Mouse (Mus musculus) embryonic facial prominence, embryonic 14.5 days (tissue): ENCODE measurements around the gene Gm3233. TPM values are rescaled to one million over a fixed set of nuclear protein-coding genes. Genes with fewer than 3 reads are reported as not detected.
"Not testable (repeated sequence)": the region's sequence is repeated elsewhere in the genome, so short reads cannot be mapped to it uniquely, and the experiment has no call there.

Source experiments
- ATAC-seq: fragments of 200-750 bp; cut with Nextera tagmentation; 2 replicates; pipeline ENCODE4 v1.8.0; 2017; ENCODE audit warnings: low read depth, moderate number of reproducible peaks, moderate TSS enrichment
- DNase-seq: peaks from one replicate; pipeline ENCODE4 v3.0.0-alpha.2; 2015; ENCODE audit warnings: low spot score
- H3K27ac ChIP-seq: fragments of 300-500 bp; sonication (generic); replicated peaks from 2 replicates; pipeline ENCODE4 v1.5.1; 2014; ENCODE audit warnings: low read depth, mild to moderate bottlenecking, low read length, moderate library complexity
- H3K27me3 ChIP-seq: fragments of 300-500 bp; sonication (generic); replicated peaks from 2 replicates; pipeline ENCODE4 v1.6.1; 2014; ENCODE audit warnings: low read length; ENCODE audit not compliant: control insufficient read depth, insufficient read depth
- H3K36me3 ChIP-seq: fragments of 300-500 bp; sonication (generic); 2 replicates; pipeline ENCODE4 v1.6.1; 2014; ENCODE audit warnings: low read length, mixed read lengths; ENCODE audit not compliant: control insufficient read depth, insufficient read depth
- H3K4me1 ChIP-seq: fragments of 300-500 bp; sonication (generic); 2 replicates; pipeline ENCODE4 v1.6.1; 2014; ENCODE audit warnings: antibody characterized with exemption, low read length; ENCODE audit not compliant: control insufficient read depth, insufficient read depth
- H3K4me2 ChIP-seq: fragments of 300-500 bp; sonication (generic); 2 replicates; pipeline ENCODE4 v1.6.1; 2014; ENCODE audit warnings: low read depth, mild to moderate bottlenecking, low read length, moderate library complexity, mixed read lengths
- H3K4me3 ChIP-seq: fragments of 300-500 bp; sonication (generic); 2 replicates; pipeline ENCODE4 v1.5.1; 2014; ENCODE audit warnings: low read depth, mild to moderate bottlenecking, low read length
- H3K9ac ChIP-seq: fragments of 300-500 bp; sonication (generic); 2 replicates; pipeline ENCODE4 v1.6.1; 2014; ENCODE audit warnings: low read depth, mild to moderate bottlenecking, low read length, moderate library complexity, mixed read lengths
- H3K9me3 ChIP-seq: fragments of 300-500 bp; sonication (generic); 2 replicates; pipeline ENCODE4 v1.6.1; 2016; ENCODE audit warnings: low read length; ENCODE audit not compliant: control insufficient read depth
- WGBS: fragments of 180-500 bp; shearing (Covaris S2); extraction: QIAGEN DNeasy Blood & Tissue Kit; methylation state at CpG from one replicate; pipeline ENCODE4 v1.1.7; 2014; 5-methylcytosine and 5-hydroxymethylcytosine counted together
- polyA plus RNA-seq: library from polyadenylated mRNA; unstranded; fragments of >200 nt; fragmentation: Nextera tagmentation; extraction: Ambion mirVana; gene quantifications from 2 replicates; pipeline ENCODE4 v1.2.1, GENCODE M21; 2014

Gene Gm3233
- polyA plus RNA-seq, 1 experiment from 2014 or later: not detected

DNA sequence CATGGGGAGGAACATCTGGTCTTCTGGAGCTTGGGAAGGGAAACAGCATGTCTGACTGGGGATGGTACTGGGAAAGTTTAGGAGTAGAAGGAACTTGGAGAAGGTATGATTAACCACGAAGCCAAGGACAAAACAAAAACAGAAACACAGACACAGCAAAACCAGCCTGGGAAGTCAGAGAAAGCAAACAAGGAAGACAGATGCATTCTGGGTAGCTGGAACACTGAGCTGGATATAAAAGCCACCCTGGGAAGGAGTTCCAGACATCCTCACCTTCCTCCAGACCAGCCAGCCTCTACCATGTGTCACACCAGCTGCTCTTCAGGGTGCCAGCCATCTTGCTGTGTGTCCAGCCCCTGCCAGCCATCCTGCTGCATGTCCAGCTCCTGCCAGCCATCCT lies 44.0 kb downstream of the Gm3233 start, which contains the start of gene Gm10142:
TSS of gene Gm10142 (plus strand) at position 301 of the 400 bp plus-strand sequence.
- WGBS: 80% methylated on average over 1 of the region's 1 CpGs
- Histone ChIP-seq H3K36me3 (no peaks in the 10 kb centered on the region), H3K27me3 (no peaks in the 10 kb centered on the region), H3K27ac (no peak within 1 kb of the TSS), H3K4me1 (no peaks in the 10 kb centered on the region), H3K9me3 (peaks cover 7% of the 10 kb centered on the region; the same call in 1 of the 2 replicates), H3K4me3 (no peak within 1 kb of the TSS), H3K4me2 (no peak within 1 kb of the TSS), H3K9ac (no peak within 1 kb of the TSS)
- DNase-seq (no peak), ATAC-seq (no peak)

DNA sequence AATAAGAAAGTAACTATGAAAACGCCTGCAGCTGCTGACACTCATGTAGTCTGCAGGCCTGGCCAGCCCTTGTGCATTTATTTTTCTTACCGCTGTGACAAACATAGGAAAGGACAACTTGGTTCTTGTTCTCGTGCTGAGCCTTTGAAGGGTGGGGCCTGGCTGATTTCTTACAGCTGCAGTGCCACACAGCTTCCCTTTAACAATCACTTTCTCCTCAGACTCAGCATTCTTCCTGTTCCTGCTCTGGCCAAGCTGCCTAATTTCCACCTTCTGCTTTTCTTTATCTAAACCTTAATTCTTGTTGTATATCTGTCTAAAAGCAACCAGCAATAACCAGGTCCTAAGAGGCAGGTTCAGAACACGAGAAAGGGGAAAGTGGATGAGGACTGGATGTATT lies 45.7 kb downstream of the Gm3233 start:
- no peak for ATAC-seq
- Histone ChIP-seq H3K4me1 (no peaks in the 10 kb centered on the region), H3K27me3 (no peaks in the 10 kb centered on the region), H3K4me3 (no peak overlapping the region), H3K4me2 (no peak overlapping the region), H3K27ac (no peak overlapping the region), H3K36me3 (no peaks in the 10 kb centered on the region), H3K9me3 (peaks cover 7% of the 10 kb centered on the region; the same call in 1 of the 2 replicates), H3K9ac (no peak overlapping the region)
- DNase-seq: no peak
- WGBS: 46% methylated on average over 4 of the region's 4 CpGs

DNA sequence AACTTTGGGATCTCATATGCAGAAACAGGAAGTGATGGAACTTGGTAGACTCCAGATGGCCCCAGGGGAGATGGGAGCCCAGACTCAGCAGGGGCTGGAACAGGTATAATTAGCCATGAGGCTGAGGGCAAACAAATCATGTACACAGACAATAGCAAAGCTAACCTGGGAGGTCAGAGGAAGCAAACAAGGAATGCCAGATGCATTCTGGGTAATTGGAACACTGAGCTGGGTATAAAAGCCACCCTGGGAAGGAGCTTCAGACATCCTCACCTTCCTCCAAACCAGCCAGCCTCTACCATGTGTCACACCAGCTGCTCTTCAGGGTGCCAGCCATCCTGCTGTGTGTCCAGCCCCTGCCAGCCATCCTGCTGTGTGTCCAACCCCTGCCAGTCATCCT lies 48.3 kb downstream of the Gm3233 start, which contains the start of gene Gm10024:
TSS of gene Gm10024 (plus strand) at position 301 of the 400 bp plus-strand sequence.
- H3K27me3 ChIP-seq, H3K9ac ChIP-seq, H3K4me2 ChIP-seq, H3K27ac ChIP-seq, H3K36me3 ChIP-seq, H3K4me3 ChIP-seq, ATAC-seq, DNase-seq, H3K4me1 ChIP-seq: not testable (repeated sequence)
- H3K9me3 ChIP-seq: peaks cover 11% of the 10 kb centered on the region; the same call in 1 of the 2 replicates

DNA sequence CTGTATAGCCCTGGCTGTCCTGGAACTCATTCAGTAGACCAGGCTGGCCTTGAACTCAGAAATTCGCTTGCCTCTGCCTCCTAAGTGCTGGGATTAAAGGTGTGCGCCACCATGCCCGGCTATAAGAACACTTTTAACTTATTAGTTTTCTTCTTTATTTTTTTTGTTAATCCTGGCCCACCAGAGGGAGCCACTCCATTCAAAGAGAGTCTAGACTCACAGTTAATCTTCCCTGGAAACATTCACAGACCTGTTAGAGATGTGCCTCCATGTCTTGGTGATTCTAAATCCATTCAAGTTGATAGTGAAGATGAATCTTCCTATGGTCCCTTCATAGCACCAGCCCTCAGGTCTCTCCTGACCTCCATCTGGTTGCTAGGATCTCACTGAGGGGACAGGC lies 49.7 kb downstream of the Gm3233 start:
- H3K27me3 ChIP-seq: no peaks in the 10 kb centered on the region
- H3K4me2 ChIP-seq: no peak overlapping the region
- H3K4me1 ChIP-seq: no peaks in the 10 kb centered on the region
- ATAC-seq (no peak), DNase-seq (no peak)
- no peak overlapping the region for H3K9ac ChIP-seq
- WGBS: 77% methylated on average over 3 of the region's 3 CpGs
- H3K27ac ChIP-seq: no peak overlapping the region
- H3K9me3 ChIP-seq: peaks cover 11% of the 10 kb centered on the region; the same call in 1 of the 2 replicates
- H3K36me3 ChIP-seq: no peaks in the 10 kb centered on the region
- H3K4me3 ChIP-seq: no peak overlapping the region

Other genes starting within 250 kb of the Gm3233 start
- 34.2 and 38.5 TPM in 2 replicates for gene Fam207a, start 243.9 kb downstream of the Gm3233 start, polyA plus RNA-seq
- 3.0 and 3.5 TPM in 2 replicates for gene Itgb2, start 229.4 kb downstream of the Gm3233 start, polyA plus RNA-seq
- gene Pttg1ip, start 178.0 kb downstream of the Gm3233 start, polyA plus RNA-seq: 135 and 143 TPM in 2 replicates
- gene Sumo3, start 153.6 kb downstream of the Gm3233 start, polyA plus RNA-seq: 261 and 281 TPM in 2 replicates
- 4.1 and 7.4 TPM in 2 replicates for gene Gm49325, start 153.5 kb downstream of the Gm3233 start, polyA plus RNA-seq
- 66.1 and 69.5 TPM in 2 replicates for gene Ube2g2, start 137.4 kb downstream of the Gm3233 start, polyA plus RNA-seq
- 1.0 and 1.3 TPM in 2 replicates for gene Tspear, start 73.1 kb downstream of the Gm3233 start, polyA plus RNA-seq
- gene Gm19402, start 68.9 kb downstream of the Gm3233 start, polyA plus RNA-seq: not detected in 2 replicates
- not detected in 2 replicates for gene Gm9508, start 62.4 kb downstream of the Gm3233 start, polyA plus RNA-seq
- gene Gm10272, start 53.1 kb downstream of the Gm3233 start, polyA plus RNA-seq: not detected in 2 replicates
- 0.57 TPM in 1 of 2 replicates, not detected in the other for gene Gm10024, start 48.2 kb downstream of the Gm3233 start, polyA plus RNA-seq
- not detected in 2 replicates for gene Gm10142, start 43.9 kb downstream of the Gm3233 start, polyA plus RNA-seq
- gene Krtap12-1, start 39.1 kb downstream of the Gm3233 start, polyA plus RNA-seq: not detected in 2 replicates
- gene Gm10100, start 33.2 kb downstream of the Gm3233 start, polyA plus RNA-seq: not detected in 2 replicates
- not detected in 2 replicates for gene Gm18596, start 17.0 kb downstream of the Gm3233 start, polyA plus RNA-seq
- not detected in 2 replicates for gene Gm9736, start 8.3 kb downstream of the Gm3233 start, polyA plus RNA-seq
- not detected in 2 replicates for gene Gm3238, start 11.6 kb upstream of the Gm3233 start, polyA plus RNA-seq
- not detected in 2 replicates for gene Gm7138, start 17.3 kb upstream of the Gm3233 start, polyA plus RNA-seq
- not detected in 2 replicates for gene Gm3250, start 22.9 kb upstream of the Gm3233 start, polyA plus RNA-seq
- gene Gm7137, start 28.5 kb upstream of the Gm3233 start, polyA plus RNA-seq: not detected in 2 replicates
- gene Gm9639, start 35.4 kb upstream of the Gm3233 start, polyA plus RNA-seq: not detected in 2 replicates
- not detected in 2 replicates for gene Gm19668, start 39.5 kb upstream of the Gm3233 start, polyA plus RNA-seq
- gene Gm9507, start 52.2 kb upstream of the Gm3233 start, polyA plus RNA-seq: not detected in 2 replicates
- not detected in 2 replicates for gene Gm2696, start 55.0 kb upstream of the Gm3233 start, polyA plus RNA-seq
- not detected in 2 replicates for gene Krtap10-4, start 67.4 kb upstream of the Gm3233 start, polyA plus RNA-seq
- not detected in 2 replicates for gene Krtap10-10, start 76.3 kb upstream of the Gm3233 start, polyA plus RNA-seq
- gene Gm36176, start 87.1 kb upstream of the Gm3233 start, polyA plus RNA-seq: not detected in 2 replicates
- 0.33 TPM in 1 of 2 replicates, not detected in the other for gene Gm10318, start 93.2 kb upstream of the Gm3233 start, polyA plus RNA-seq
- gene Gm3285, start 102.3 kb upstream of the Gm3233 start, polyA plus RNA-seq: 0.28 TPM in 1 of 2 replicates, not detected in the other
- 3.7 and 4.2 TPM in 2 replicates for gene Lrrc3, start 142.9 kb upstream of the Gm3233 start, polyA plus RNA-seq
- gene Trpm2, start 210.9 kb upstream of the Gm3233 start, polyA plus RNA-seq: 0.41 and 1.4 TPM in 2 replicates
- 27.5 and 29.1 TPM in 2 replicates for gene 1810043G02Rik, start 218.8 kb upstream of the Gm3233 start, polyA plus RNA-seq